Mouse (Mus musculus) heart, embryonic 13.5 days (tissue): ENCODE measurements around the gene Fgd5. TPM values are rescaled to one million over a fixed set of nuclear protein-coding genes. Genes with fewer than 3 reads are reported as not detected.
A peak's percentile ranks its signal among the peaks of the same experiment; 100 is the strongest.
"Not testable (repeated sequence)": the region's sequence is repeated elsewhere in the genome, so short reads cannot be mapped to it uniquely, and the experiment has no call there.

Experiments used
- ATAC-seq: fragments of 200-750 bp; cut with Nextera tagmentation; 2 replicates; pipeline ENCODE4 v1.8.0; 2017; ENCODE audit warnings: moderate TSS enrichment; ENCODE audit not compliant: insufficient number of reproducible peaks, low FRiP score, low TSS enrichment; ENCODE audit errors: extremely low read depth
- H3K27ac ChIP-seq: fragments of 300-500 bp; sonication (generic); replicated peaks from 2 replicates; pipeline ENCODE4 v1.5.1; 2015; ENCODE audit warnings: moderate library complexity, mild to moderate bottlenecking, inconsistent platforms
- H3K27me3 ChIP-seq: fragments of 300-500 bp; sonication (generic); replicated peaks from 2 replicates; pipeline ENCODE4 v1.6.1; 2015; ENCODE audit warnings: mild to moderate bottlenecking, inconsistent platforms
- H3K36me3 ChIP-seq: fragments of 300-500 bp; sonication (generic); 2 replicates; pipeline ENCODE4 v1.6.1; 2015; ENCODE audit warnings: mild to moderate bottlenecking, inconsistent platforms
- H3K4me1 ChIP-seq: fragments of 300-500 bp; sonication (generic); 2 replicates; pipeline ENCODE4 v1.6.1; 2015; ENCODE audit warnings: inconsistent platforms
- H3K4me2 ChIP-seq: fragments of 300-500 bp; sonication (generic); 2 replicates; pipeline ENCODE4 v1.6.1; 2015; ENCODE audit warnings: inconsistent platforms, mild to moderate bottlenecking, moderate library complexity
- H3K4me3 ChIP-seq: fragments of 300-500 bp; sonication (generic); 2 replicates; pipeline ENCODE4 v1.5.1; 2015; ENCODE audit warnings: moderate library complexity, mild to moderate bottlenecking, inconsistent platforms
- H3K9ac ChIP-seq: fragments of 300-500 bp; sonication (generic); 2 replicates; pipeline ENCODE4 v1.6.1; 2015; ENCODE audit warnings: inconsistent platforms, mild to moderate bottlenecking, moderate library complexity
- H3K9me3 ChIP-seq: fragments of 300-500 bp; sonication (generic); 2 replicates; pipeline ENCODE4 v1.6.1; 2016; ENCODE audit warnings: inconsistent platforms
- whole genome bisulfite sequencing: fragments of 180-500 bp; shearing (Covaris S2); methylation state at CpG from one replicate; pipeline ENCODE4 v1.1.7; 2015; ENCODE audit warnings: mixed read lengths; 5-methylcytosine and 5-hydroxymethylcytosine counted together
- polyA plus RNA-seq: library from polyadenylated mRNA; unstranded; fragments of >200 nt; fragmentation: Nextera tagmentation; extraction: Ambion mirVana; gene quantifications from 2 replicates; pipeline ENCODE4 v1.2.1, GENCODE M21; 2015

The Fgd5 gene
- 11.4 and 12.0 TPM in 2 replicates for polyA plus RNA-seq

DNA sequence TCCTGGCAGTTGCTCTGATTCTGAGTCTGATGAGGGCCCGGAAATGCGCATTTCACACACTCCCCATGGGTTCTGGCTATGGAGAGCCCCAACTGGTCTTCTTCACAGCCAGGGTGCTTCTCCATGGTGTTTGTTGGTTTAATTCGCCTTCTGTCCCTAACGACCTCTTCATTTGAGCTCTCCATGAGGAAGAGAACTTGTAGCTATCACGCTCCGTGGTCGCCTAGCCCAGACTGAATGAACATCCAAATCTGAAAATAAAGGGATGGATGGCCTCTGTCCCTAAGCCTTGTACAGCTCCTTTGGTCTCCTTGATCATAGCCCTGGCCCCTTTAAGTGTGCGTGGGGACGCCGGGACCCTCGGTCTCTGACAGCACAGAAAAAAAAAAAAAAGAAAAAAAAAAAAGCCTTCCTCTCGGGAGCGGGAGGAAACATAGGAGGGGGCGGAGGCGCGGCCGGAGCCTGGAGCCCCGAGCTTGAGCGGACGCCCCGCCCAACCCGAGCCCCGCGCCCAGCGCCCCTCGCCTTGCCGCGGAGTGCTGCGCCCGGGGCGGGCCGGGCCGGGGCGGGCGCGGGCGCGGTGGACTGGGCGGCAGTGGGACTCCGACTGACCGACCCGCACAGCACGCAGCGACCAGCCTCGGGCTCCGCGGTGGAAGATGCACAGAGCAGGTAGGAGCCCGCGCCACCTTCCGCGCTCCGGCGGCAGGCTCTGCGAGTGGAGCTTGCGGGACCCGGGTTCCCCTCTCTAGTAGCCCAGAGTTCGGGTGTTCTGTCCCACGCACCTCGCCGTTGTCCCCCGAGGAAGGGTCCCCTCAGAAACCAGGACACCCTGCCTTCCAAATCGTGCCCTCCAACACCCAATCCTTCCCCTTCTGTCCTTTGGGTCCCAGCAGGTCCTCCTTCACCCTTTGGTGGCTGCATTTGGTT lies at the start of gene Fgd5:
Gene Fgd5, plus strand, starts transcription at position 508 of the 930 bp plus-strand sequence.
- under 1% methylated on average over 56 of the region's 62 CpGs for WGBS
- ATAC-seq: 0 out of 2 replicates have a peak, but pooled peaks have one; percentile 26
- Histone ChIP-seq H3K4me2 (peak within 1 kb of the TSS; percentile 88), H3K27ac (peak within 1 kb of the TSS; percentile 68), H3K4me3 (peak within 1 kb of the TSS; percentile 70), H3K9me3 (no peaks in the 10 kb centered on the region), H3K4me1 (peaks cover 22% of the 10 kb centered on the region), H3K27me3 (peaks cover 75% of the 10 kb centered on the region), H3K9ac (peak within 1 kb of the TSS; percentile 84), H3K36me3 (no peaks in the 10 kb centered on the region)

DNA sequence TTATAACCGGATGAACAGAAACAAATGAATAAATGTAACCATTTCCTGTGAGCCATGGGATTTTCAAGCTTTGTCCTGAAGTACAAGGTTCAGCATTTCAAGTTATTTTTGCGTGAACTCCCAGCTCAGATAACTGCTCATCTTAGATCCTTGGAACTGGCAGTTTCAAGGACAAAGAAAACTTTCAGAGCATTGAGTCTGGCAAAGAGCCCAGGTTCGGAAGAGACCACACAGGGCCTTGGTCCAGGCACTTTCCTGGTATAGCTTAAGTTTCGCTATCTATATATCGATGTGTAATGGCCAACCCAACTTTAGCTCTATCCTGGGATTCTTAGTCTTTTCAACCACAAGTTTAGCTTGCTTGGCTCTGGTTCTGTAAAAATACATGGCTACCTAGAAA lies 47.4 kb upstream of the Fgd5 start:
- Histone ChIP-seq H3K4me3 (no peak overlapping the region), H3K9me3 (no peaks in the 10 kb centered on the region), H3K9ac (no peak overlapping the region), H3K4me2 (no peak overlapping the region), H3K36me3 (no peaks in the 10 kb centered on the region), H3K27me3 (peaks cover 16% of the 10 kb centered on the region; the same call in 1 of the 2 replicates), H3K27ac (no peak overlapping the region), H3K4me1 (peaks cover 11% of the 10 kb centered on the region)
- no peak for ATAC-seq
- 53% methylated on average over 5 of the region's 5 CpGs for WGBS

DNA sequence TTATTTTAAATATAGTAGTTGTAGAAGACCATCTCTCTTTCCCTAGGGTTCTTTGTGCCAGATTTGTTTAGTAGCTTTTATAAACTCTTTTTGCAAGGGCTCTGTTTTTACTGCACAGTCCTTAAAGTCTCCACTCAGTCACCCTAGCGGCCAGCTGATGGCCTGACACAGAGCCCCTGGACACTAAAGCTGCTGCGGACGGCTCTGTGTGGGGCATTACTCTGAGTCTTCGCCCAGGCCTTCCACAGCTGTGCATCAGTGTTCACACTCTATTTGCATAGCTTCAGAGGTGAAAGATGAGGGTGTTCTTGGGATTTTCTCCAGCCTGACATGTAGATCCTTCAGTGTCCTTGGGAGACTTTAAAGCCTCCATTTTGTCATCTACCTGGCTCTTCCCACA lies 40.2 kb upstream of the Fgd5 start:
- Histone ChIP-seq H3K4me1 (0 out of 2 replicates have a peak, but pooled peaks cover 2% of the 10 kb centered on the region), H3K9me3 (no peaks in the 10 kb centered on the region), H3K27me3 (peaks cover 18% of the 10 kb centered on the region), H3K36me3 (no peaks in the 10 kb centered on the region), H3K9ac (no peak overlapping the region), H3K4me3 (no peak overlapping the region), H3K27ac (no peak overlapping the region), H3K4me2 (no peak overlapping the region)
- no peak for ATAC-seq
- WGBS: 71% methylated on average over 4 of the region's 4 CpGs

DNA sequence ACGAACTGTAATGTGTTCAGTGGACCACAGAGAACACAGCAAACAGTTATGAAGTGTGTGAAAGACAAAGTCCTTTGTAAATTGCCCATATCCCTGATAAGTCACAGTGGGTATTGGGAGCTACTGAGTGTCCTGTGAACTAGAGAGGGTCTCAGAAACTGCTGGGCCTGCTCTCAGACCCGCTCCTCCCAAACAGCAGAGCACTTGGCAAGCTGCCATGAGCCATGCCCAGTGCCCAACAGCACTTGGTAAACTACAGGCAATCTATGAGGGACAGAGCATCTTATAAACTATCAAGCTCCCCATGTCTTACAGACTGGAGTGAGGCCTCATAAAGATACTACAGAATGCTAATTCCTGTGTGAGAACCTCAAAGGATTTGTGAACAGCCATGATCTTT lies 30.3 kb upstream of the Fgd5 start:
- ATAC-seq: no peak

DNA sequence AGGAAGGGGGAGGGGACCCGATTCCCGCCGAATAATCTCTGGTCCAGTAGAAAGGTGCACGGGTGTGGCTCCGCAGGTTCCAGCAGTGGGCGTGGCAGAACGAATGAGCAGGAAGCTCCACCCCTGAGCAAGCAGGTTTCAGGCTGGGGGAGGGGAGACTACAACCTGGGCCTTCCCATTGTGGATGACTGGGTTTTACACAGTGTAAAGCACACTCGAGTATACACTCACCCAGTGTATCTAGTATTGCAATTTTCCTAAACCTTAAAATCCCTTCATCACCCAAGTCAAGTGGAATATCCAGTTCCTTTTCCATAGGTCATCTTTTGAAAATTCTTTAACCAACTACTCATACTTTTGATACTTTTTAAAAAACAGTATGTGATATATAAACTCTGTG lies 20.7 kb upstream of the Fgd5 start:
- H3K9ac ChIP-seq, H3K27ac ChIP-seq, ATAC-seq, H3K4me2 ChIP-seq, H3K9me3 ChIP-seq, H3K36me3 ChIP-seq, H3K4me3 ChIP-seq: not testable (repeated sequence)
- Histone ChIP-seq H3K27me3 (peaks cover 20% of the 10 kb centered on the region), H3K4me1 (peaks cover 15% of the 10 kb centered on the region)
- whole genome bisulfite sequencing: 21% methylated on average over 4 of the region's 8 CpGs

More for the DNA sequence above, 30.3 kb upstream of the Fgd5 start:
- Histone ChIP-seq H3K9me3 (no peaks in the 10 kb centered on the region), H3K4me1 (no peaks in the 10 kb centered on the region), H3K4me2 (no peak overlapping the region), H3K27ac (no peak overlapping the region), H3K36me3 (no peaks in the 10 kb centered on the region), H3K9ac (no peak overlapping the region), H3K4me3 (no peak overlapping the region), H3K27me3 (peaks cover 19% of the 10 kb centered on the region)
- whole genome bisulfite sequencing: 72% methylated on average over 2 of the region's 2 CpGs

- WGBS: 25% methylated on average over 8 of the region's 8 CpGs
- Histone ChIP-seq H3K4me1 (peaks cover 20% of the 10 kb centered on the region), H3K27me3 (peaks cover 15% of the 10 kb centered on the region), H3K36me3 (no peaks in the 10 kb centered on the region), H3K4me2 (peak overlapping the region; percentile 40), H3K27ac (peak overlapping the region; percentile 81), H3K9me3 (no peaks in the 10 kb centered on the region), H3K4me3 (no peak overlapping the region), H3K9ac (0 out of 2 replicates have a peak overlapping the region, but pooled peaks have one; percentile 29)
- no peak for ATAC-seq
These were observed 18.5 kb upstream of the Fgd5 start for GRCm38 (mm10) chr6:91960028-91960811.

DNA sequence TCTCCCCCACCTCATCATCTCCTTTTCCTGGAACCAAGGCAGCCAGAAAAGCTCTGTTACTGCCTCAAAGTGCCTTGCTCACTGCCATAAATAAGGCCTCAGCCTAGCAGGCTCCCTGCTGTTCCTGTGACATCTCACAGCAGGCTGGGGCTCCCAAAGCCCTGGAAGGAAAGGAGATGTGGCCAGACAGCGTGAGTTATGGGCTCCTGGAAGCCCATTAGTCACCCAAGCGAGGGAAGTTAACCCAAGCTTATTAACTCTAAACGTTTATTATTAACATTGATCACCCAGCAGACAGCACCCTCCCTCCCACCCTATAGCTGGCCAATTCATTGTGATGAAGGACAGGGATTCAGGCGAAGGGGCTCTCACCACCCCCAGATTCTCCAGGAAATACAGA lies 15.2 kb upstream of the Fgd5 start:
- H3K9ac ChIP-seq: no peak overlapping the region
- H3K4me2 ChIP-seq: no peak overlapping the region
- peaks cover 23% of the 10 kb centered on the region for H3K4me1 ChIP-seq
- H3K27me3 ChIP-seq: peaks cover 6% of the 10 kb centered on the region; the same call in 1 of the 2 replicates
- H3K4me3 ChIP-seq: no peak overlapping the region
- no peaks in the 10 kb centered on the region for H3K9me3 ChIP-seq
- no peak for ATAC-seq
- no peak overlapping the region for H3K27ac ChIP-seq
- WGBS: 32% methylated on average over 4 of the region's 4 CpGs
- H3K36me3 ChIP-seq: no peaks in the 10 kb centered on the region

DNA sequence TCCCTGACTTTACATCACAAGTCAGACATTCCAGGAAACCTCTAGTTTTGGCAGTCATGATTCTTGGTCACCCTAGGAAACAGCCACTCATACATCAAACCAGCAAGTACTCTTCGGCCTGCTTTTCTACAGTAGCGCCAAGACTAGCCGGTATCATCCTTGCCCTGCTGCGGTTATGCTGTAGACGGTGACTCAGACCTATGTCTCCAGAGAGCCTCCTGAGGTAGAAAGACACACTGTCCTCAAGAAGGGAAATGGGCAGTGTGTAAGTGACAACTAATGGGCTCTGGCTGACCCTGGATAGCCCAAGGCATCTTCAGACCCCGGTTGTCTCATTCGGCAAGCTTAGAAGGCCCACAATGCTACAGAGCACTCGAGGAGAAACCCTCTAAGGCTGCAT lies 13.6 kb upstream of the Fgd5 start:
- no peak overlapping the region for H3K4me2 ChIP-seq
- WGBS: 73% methylated on average over 8 of the region's 8 CpGs
- no peak overlapping the region for H3K9ac ChIP-seq
- no peak for ATAC-seq
- H3K27ac ChIP-seq: no peak overlapping the region
- no peaks in the 10 kb centered on the region for H3K36me3 ChIP-seq
- no peaks in the 10 kb centered on the region for H3K9me3 ChIP-seq
- H3K27me3 ChIP-seq: peaks cover 6% of the 10 kb centered on the region; the same call in 1 of the 2 replicates
- no peak overlapping the region for H3K4me3 ChIP-seq
- H3K4me1 ChIP-seq: peaks cover 19% of the 10 kb centered on the region

- Histone ChIP-seq H3K9ac (no peak overlapping the region), H3K4me3 (no peak overlapping the region), H3K36me3 (no peaks in the 10 kb centered on the region), H3K4me2 (no peak overlapping the region), H3K27me3 (peaks cover 6% of the 10 kb centered on the region; the same call in 1 of the 2 replicates), H3K9me3 (no peaks in the 10 kb centered on the region), H3K4me1 (peaks cover 11% of the 10 kb centered on the region), H3K27ac (no peak overlapping the region)
- no peak for ATAC-seq
- WGBS: 35% methylated on average over 6 of the region's 6 CpGs
These were observed 12.7 kb upstream of the Fgd5 start for GRCm38 (mm10) chr6:91966006-91966405.

DNA sequence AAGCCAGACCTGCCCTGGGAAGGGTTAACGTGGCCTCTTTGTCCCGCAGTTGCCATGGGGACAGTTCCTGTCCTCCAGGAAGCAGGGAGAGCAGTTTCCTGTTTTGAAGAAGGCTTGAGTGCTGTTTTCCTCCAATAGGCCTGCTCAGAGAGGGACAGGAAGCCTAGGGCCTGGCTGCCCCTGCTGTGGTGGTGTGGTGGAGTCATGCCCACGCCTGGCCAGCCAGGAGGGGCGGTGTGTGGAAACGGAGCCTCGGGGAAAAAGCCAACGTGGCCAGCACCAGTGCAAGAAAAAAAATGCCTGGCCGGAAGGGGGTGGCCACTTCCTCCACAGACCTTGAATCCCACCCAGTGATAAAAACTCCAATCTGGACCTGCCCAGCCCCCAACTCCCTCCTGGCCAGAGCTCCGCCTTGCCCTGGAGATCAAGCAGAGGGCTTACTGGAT lies 6.5 kb upstream of the Fgd5 start:
- Histone ChIP-seq H3K36me3 (no peaks in the 10 kb centered on the region), H3K4me3 (no peak overlapping the region), H3K27ac (peak overlapping the region; percentile 88), H3K9me3 (no peaks in the 10 kb centered on the region), H3K4me1 (peaks cover 29% of the 10 kb centered on the region), H3K27me3 (peaks cover 29% of the 10 kb centered on the region), H3K9ac (no peak overlapping the region), H3K4me2 (no peak overlapping the region)
- peak; percentile 64 for ATAC-seq
- WGBS: 35% methylated on average over 9 of the region's 9 CpGs

DNA sequence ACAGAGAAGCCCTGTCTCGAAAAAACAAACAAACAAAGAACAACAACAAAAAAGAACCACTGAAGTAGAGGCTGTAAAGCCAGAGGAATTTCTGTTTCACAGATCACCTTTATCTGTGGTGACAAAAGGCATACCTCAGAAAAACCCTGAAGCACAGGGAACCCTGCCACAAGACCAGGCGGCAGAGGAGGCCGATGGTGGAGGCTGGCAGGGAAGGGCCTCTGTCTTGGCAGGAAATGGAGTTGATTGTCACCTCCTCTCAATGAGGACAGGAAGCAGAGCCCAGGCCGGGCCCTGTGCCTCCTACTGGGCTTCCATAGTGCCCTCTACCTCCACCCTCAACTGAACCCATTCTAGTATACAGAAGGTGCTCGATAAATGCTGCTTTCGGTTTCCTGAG lies 4.7 kb upstream of the Fgd5 start:
- 51% methylated on average over 6 of the region's 6 CpGs for WGBS
- H3K27ac ChIP-seq: peak overlapping the region; percentile 88
- no peak overlapping the region for H3K9ac ChIP-seq

More for the DNA sequence above, 4.7 kb upstream of the Fgd5 start:
- H3K4me1 ChIP-seq: peaks cover 36% of the 10 kb centered on the region
- no peaks in the 10 kb centered on the region for H3K36me3 ChIP-seq
- no peak for ATAC-seq
- H3K27me3 ChIP-seq: peaks cover 38% of the 10 kb centered on the region
- H3K9me3 ChIP-seq: no peaks in the 10 kb centered on the region
- H3K4me3 ChIP-seq: no peak overlapping the region
- no peak overlapping the region for H3K4me2 ChIP-seq
